Mouse (Mus musculus) CH12.LX (cell line): ENCODE measurements around the gene Dnm1. TPM values are rescaled to one million over a fixed set of nuclear protein-coding genes. Genes with fewer than 3 reads are reported as not detected.

Source experiments
- DNase-seq: peaks from one replicate; pipeline ENCODE4 v3.0.0-alpha.2; 2013; ENCODE audit errors: extremely low read depth
- H3K27ac ChIP-seq: 2 replicates; pipeline ENCODE4 v1.5.1; 2012; ENCODE audit warnings: low read depth, mild to moderate bottlenecking, control low read depth, moderate library complexity; ENCODE audit not compliant: insufficient read depth
- H3K27me3 ChIP-seq: replicated peaks from 2 replicates; pipeline ENCODE3; 2012; ENCODE audit warnings: inconsistent platforms
- H3K36me3 ChIP-seq, 2 experiments: replicated peaks in 1 of 2; 2 replicates each; pipeline versions ENCODE3 to v1.6.1; 2012; ENCODE audit warnings: inconsistent platforms in 1 of 2, low read length in 1 of 2, mild to moderate bottlenecking in 1 of 2, mixed read lengths in 1 of 2, moderate library complexity in 1 of 2; ENCODE audit not compliant: control insufficient read depth in 1 of 2, insufficient read depth in 1 of 2
- H3K4me1 ChIP-seq, 2 experiments: 2 replicates each; pipeline ENCODE4 v1.6.1; 2012; ENCODE audit warnings: inconsistent platforms in 1 of 2, moderate library complexity in 1 of 2; ENCODE audit not compliant: insufficient read depth in 2 of 2, control insufficient read depth in 1 of 2
- H3K4me2 ChIP-seq: 2 replicates; pipeline ENCODE4 v1.6.1; 2012; ENCODE audit warnings: low read depth, mild to moderate bottlenecking, control low read depth; ENCODE audit not compliant: poor library complexity, insufficient read depth, severe bottlenecking
- H3K4me3 ChIP-seq, 3 experiments: fragments of 150-350 bp in 1 of 3; sonication (generic) in 1 of 3; replicated peaks in 1 of 3; 2 replicates each; pipeline versions ENCODE3 to v1.5.1; 2011 to 2012; ENCODE audit warnings: low read depth in 2 of 3, low read length in 2 of 3, mild to moderate bottlenecking in 2 of 3, moderate library complexity in 2 of 3, control low read depth in 1 of 3, improper control_type of control experiment in 1 of 3, inconsistent platforms in 1 of 3, mixed read lengths in 1 of 3; ENCODE audit not compliant: poor library complexity in 1 of 3
- H3K79me2 ChIP-seq: replicated peaks from 2 replicates; pipeline ENCODE4 v1.6.1; 2012; ENCODE audit warnings: mild to moderate bottlenecking, moderate library complexity; ENCODE audit not compliant: control insufficient read depth, poor library complexity, insufficient read depth, severe bottlenecking; ENCODE audit errors: extremely low read depth
- H3K9ac ChIP-seq: 2 replicates; pipeline ENCODE4 v1.6.1; 2012; ENCODE audit warnings: low read depth, mild to moderate bottlenecking, control low read depth, moderate library complexity; ENCODE audit not compliant: insufficient read depth
- H3K9me3 ChIP-seq: replicated peaks from 2 replicates; pipeline ENCODE3; 2012; ENCODE audit warnings: low read length, inconsistent platforms, mixed read lengths
- E2F4 ChIP-seq: IDR thresholded peaks from 2 replicates; pipeline ENCODE4 v1.6.1; 2011; ENCODE audit warnings: low read depth, low read length, improper control_type of control experiment; ENCODE audit not compliant: insufficient replicate concordance
- ELF1 ChIP-seq: IDR thresholded peaks from 2 replicates; pipeline ENCODE4 v1.6.1; 2014; ENCODE audit warnings: low read depth, mild to moderate bottlenecking, inconsistent platforms, low read length, improper control_type of control experiment
- ETS1 ChIP-seq: conservative IDR thresholded peaks from 2 replicates; pipeline ENCODE4 v1.6.1; 2012; ENCODE audit warnings: low read depth, mild to moderate bottlenecking, inconsistent platforms, low read length, improper control_type of control experiment, moderate library complexity
- GABPA ChIP-seq: IDR thresholded peaks from 2 replicates; pipeline ENCODE4 v1.6.1; 2012; ENCODE audit warnings: low read depth, low read length, improper control_type of control experiment, inconsistent platforms; ENCODE audit not compliant: insufficient replicate concordance
- JUN ChIP-seq: IDR thresholded peaks from 2 replicates; pipeline ENCODE4 v1.6.1; 2011; ENCODE audit warnings: low read depth, mild to moderate bottlenecking, low read length, improper control_type of control experiment, moderate library complexity; ENCODE audit not compliant: insufficient read depth
- KAT2A ChIP-seq: IDR thresholded peaks from 2 replicates; pipeline ENCODE4 v1.6.1; 2012; ENCODE audit warnings: low read length, improper control_type of control experiment, inconsistent platforms; ENCODE audit not compliant: insufficient replicate concordance
- MAZ ChIP-seq: IDR thresholded peaks from 2 replicates; pipeline ENCODE4 v1.6.1; 2012; ENCODE audit warnings: low read depth, mild to moderate bottlenecking, inconsistent platforms, low read length, improper control_type of control experiment, moderate library complexity
- MXI1 ChIP-seq: IDR thresholded peaks from 2 replicates; pipeline ENCODE4 v1.6.1; 2011; ENCODE audit warnings: mild to moderate bottlenecking, low read depth, low read length, improper control_type of control experiment
- MYC ChIP-seq: IDR thresholded peaks from 2 replicates; pipeline ENCODE4 v1.6.1; 2011; ENCODE audit warnings: low read depth, mild to moderate bottlenecking, improper control_type of control experiment, low read length
- NELFE ChIP-seq: IDR thresholded peaks from 2 replicates; pipeline ENCODE4 v1.6.1; 2011; ENCODE audit warnings: low read depth, low read length, improper control_type of control experiment
- NRF1 ChIP-seq: IDR thresholded peaks from 2 replicates; pipeline ENCODE4 v1.6.1; 2014; ENCODE audit warnings: low read depth, mild to moderate bottlenecking, inconsistent platforms, low read length, improper control_type of control experiment, moderate library complexity
- RAD21 ChIP-seq: IDR thresholded peaks from 2 replicates; pipeline ENCODE4 v1.6.1; 2011; ENCODE audit warnings: low read depth, mild to moderate bottlenecking, low read length, improper control_type of control experiment, moderate library complexity
- RCOR1 ChIP-seq: conservative IDR thresholded peaks from 2 replicates; pipeline ENCODE4 v1.6.1; 2012; ENCODE audit warnings: low read depth, mild to moderate bottlenecking, inconsistent platforms, low read length, improper control_type of control experiment
- TBP ChIP-seq: conservative IDR thresholded peaks from 2 replicates; pipeline ENCODE4 v1.6.1; 2011; ENCODE audit warnings: low read depth, low read length, improper control_type of control experiment
- USF1 ChIP-seq: IDR thresholded peaks from 2 replicates; pipeline ENCODE4 v1.6.1; 2014; ENCODE audit warnings: low read depth, mild to moderate bottlenecking, inconsistent platforms, low read length, improper control_type of control experiment
- USF2 ChIP-seq: conservative IDR thresholded peaks from 2 replicates; pipeline ENCODE4 v1.6.1; 2011; ENCODE audit warnings: low read depth, low read length, improper control_type of control experiment
- ZMIZ1 ChIP-seq: IDR thresholded peaks from 2 replicates; pipeline ENCODE4 v1.6.1; 2012; ENCODE audit warnings: low read depth, mild to moderate bottlenecking, inconsistent platforms, low read length, improper control_type of control experiment
- dilution Hi-C: fragments of 300-500 bp; cut with MboI; formaldehyde crosslinking; loops from 2 replicates; pipeline ENCODE4 v1.14.3; 2020; ENCODE audit warnings: low sequenced_read_pairs; ENCODE audit not compliant: extremely low pct_unique_long_range_greater_than_20kb, extremely low pct_ligation_motif_present
- in situ Hi-C: fragments of 300-500 bp; cut with MboI; formaldehyde crosslinking; loops from 3 replicates; pipeline ENCODE4 v1.14.3; 2019; ENCODE audit warnings: low sequenced_read_pairs, low pct_ligation_motif_present, low pct_unique_long_range_greater_than_20kb, mixed read lengths
- polyA plus RNA-seq: library from polyadenylated mRNA; unstranded; fragments of >175 nt; gene quantifications from 2 replicates; pipeline ENCODE4 v1.2.1, GENCODE M21; 2012; ENCODE audit warnings: low read depth; ENCODE audit not compliant: insufficient read length
- total RNA-seq, 2 experiments: library from RNA; depleted of rRNA; stranded (reverse); fragments of 300-350 nt in 1 of 2; fragments of >200 nt in 1 of 2; gene quantifications; 2 replicates each; pipeline ENCODE4 v1.2.3; 2012 to 2014

The Dnm1 gene
- total and polyA plus RNA-seq, 3 experiments, result 0.25 TPM; not detected in 2

- no peak overlapping the region for H3K4me2 ChIP-seq
- dilution Hi-C loops (no loop called here), in situ Hi-C loops (no loop called here)
- no peaks in the 10 kb centered on the region for H3K79me2 ChIP-seq
- peaks cover 7 to 23% of the 10 kb centered on the region in 2 experiments for H3K4me1 ChIP-seq
- H3K9me3 ChIP-seq, result no peaks in the 10 kb centered on the region
- no peak overlapping the region for H3K27ac ChIP-seq
- peaks cover 79% of the 10 kb centered on the region for H3K27me3 ChIP-seq
- H3K4me3 ChIP-seq, result no peak overlapping the region
- TF ChIP-seq MAZ, result no peak
- no peak for TF ChIP-seq USF2
- TF ChIP-seq MXI1, result no peak
- no peak for TF ChIP-seq ETS1
- no peak for TF ChIP-seq TBP
- no peak for TF ChIP-seq USF1
- TF ChIP-seq ZMIZ1, result no peak
- TF ChIP-seq GABPA, result no peak
- TF ChIP-seq RAD21, result no peak
- TF ChIP-seq ELF1, result no peak
- no peak for TF ChIP-seq MYC
- TF ChIP-seq KAT2A, result no peak
- no peak for TF ChIP-seq NELFE
- TF ChIP-seq, all 38 proteins: peak for 0
- DNase-seq, result no peak
- no peaks in the 10 kb centered on the region for H3K36me3 ChIP-seq
- H3K9ac ChIP-seq, result peak overlapping the region; percentile 23; the same call in 1 of the 2 replicates
These were observed 698 bp upstream of the Dnm1 start for GRCm38 (mm10) chr2:32353836-32354235.

- in situ Hi-C loops, result no loop called here
- peaks cover 78% of the 10 kb centered on the region for H3K27me3 ChIP-seq
- DNase-seq, result no peak
- H3K27ac ChIP-seq, result no peak within 1 kb of the TSS
- no peak for TF ChIP-seq E2F4
- TF ChIP-seq MYC, result no peak
- no peak for TF ChIP-seq NELFE
- peak; percentile 37; the same call in 1 of the 2 replicates for TF ChIP-seq NRF1
- no peak for TF ChIP-seq RCOR1
- no peak for TF ChIP-seq USF2
- TF ChIP-seq JUN, result no peak
- H3K4me3 ChIP-seq, result peak within 1 kb of the TSS in 1 of 3 experiments; percentile 60
- H3K9ac ChIP-seq, result no peak within 1 kb of the TSS
- H3K9me3 ChIP-seq, result no peaks in the 10 kb centered on the region
- peak within 1 kb of the TSS; percentile 48 for H3K4me2 ChIP-seq
- peaks cover 7 to 23% of the 10 kb centered on the region in 2 experiments for H3K4me1 ChIP-seq
- no peaks in the 10 kb centered on the region for H3K79me2 ChIP-seq
- dilution Hi-C loops, result no loop called here
- H3K36me3 ChIP-seq, result no peaks in the 10 kb centered on the region
These were observed 759 bp downstream of the Dnm1 start, which contains the start of gene Ciz1 for GRCm38 (mm10) chr2:32352151-32353006. TSS of gene Ciz1 (plus strand) at chr2:32352327.
